Mouse (Mus musculus): Measurements from ENCODE around the gene Irf2bp2. TPM values are rescaled to one million over a fixed set of nuclear protein-coding genes. Genes with fewer than 3 reads are reported as not detected.

Gene Irf2bp2
- polyA plus RNA-seq, 1 experiment = 42.0 TPM

GRCm38 (mm10) chr8:126614062-126614739, 20.4 kb upstream of the Irf2bp2 start:
- H3K27ac ChIP-seq (ENCODE audit: insufficient read depth, low read length) = no peak overlapping the region
- TF ChIP-seq CTCF (IDR thresholded peaks at IDR 0.05; ENCODE audit: borderline replicate concordance, insufficient read depth, low read depth, low read length) = no peak
- TF ChIP-seq POLR2A (IDR thresholded peaks at IDR 0.05; ENCODE audit: borderline replicate concordance, insufficient read depth, low read length) = no peak
- no peaks in the 10 kb centered on the region for H3K27me3 ChIP-seq (ENCODE audit: control insufficient read depth, insufficient read depth, low read length)
- no peak for DNase-seq
- H3K4me1 ChIP-seq (ENCODE audit: control insufficient read depth, insufficient read depth, low read length) = peaks cover 2% of the 10 kb centered on the region; the same call in 1 of the 2 replicates
- H3K4me3 ChIP-seq (replicated peaks; ENCODE audit: insufficient read depth, low read depth, low read length) = no peak overlapping the region
- WGBS = 84% methylated on average over 8 of the region's 8 CpGs

- Histone ChIP-seq H3K4me3 (replicated peaks; ENCODE audit: insufficient read depth, low read depth, low read length) (no peak overlapping the region), H3K27me3 (ENCODE audit: control insufficient read depth, insufficient read depth, low read length) (no peaks in the 10 kb centered on the region), H3K27ac (ENCODE audit: insufficient read depth, low read length) (no peak overlapping the region), H3K4me1 (ENCODE audit: control insufficient read depth, insufficient read depth, low read length) (peaks cover 2% of the 10 kb centered on the region; the same call in 1 of the 2 replicates)
- DNase-seq = no peak
- WGBS = 82% methylated on average over 5 of the region's 5 CpGs
- TF ChIP-seq POLR2A (IDR thresholded peaks at IDR 0.05; ENCODE audit: borderline replicate concordance, insufficient read depth, low read length) (no peak), CTCF (IDR thresholded peaks at IDR 0.05; ENCODE audit: borderline replicate concordance, insufficient read depth, low read depth, low read length) (no peak)
Observed at GRCm38 (mm10) chr8:126613143-126613542, 19.4 kb upstream of the Irf2bp2 start.

- H3K27ac ChIP-seq (ENCODE audit: insufficient read depth, low read length) = no peak overlapping the region
- TF ChIP-seq POLR2A (IDR thresholded peaks at IDR 0.05; ENCODE audit: borderline replicate concordance, insufficient read depth, low read length) (no peak), CTCF (IDR thresholded peaks at IDR 0.05; ENCODE audit: borderline replicate concordance, insufficient read depth, low read depth, low read length) (no peak)
- 100% methylated on average over 3 of the region's 3 CpGs for WGBS
- no peak overlapping the region for H3K4me3 ChIP-seq (replicated peaks; ENCODE audit: insufficient read depth, low read depth, low read length)
- DNase-seq = no peak
- H3K27me3 ChIP-seq (ENCODE audit: control insufficient read depth, insufficient read depth, low read length) = no peaks in the 10 kb centered on the region
- peaks cover 2% of the 10 kb centered on the region; the same call in 1 of the 2 replicates for H3K4me1 ChIP-seq (ENCODE audit: control insufficient read depth, insufficient read depth, low read length)
Observed at GRCm38 (mm10) chr8:126612739-126613138, 19.0 kb upstream of the Irf2bp2 start.

- Histone ChIP-seq H3K4me1 (ENCODE audit: control insufficient read depth, insufficient read depth, low read length) (peaks cover 2% of the 10 kb centered on the region; the same call in 1 of the 2 replicates), H3K27ac (ENCODE audit: insufficient read depth, low read length) (no peak overlapping the region), H3K27me3 (ENCODE audit: control insufficient read depth, insufficient read depth, low read length) (no peaks in the 10 kb centered on the region), H3K4me3 (replicated peaks; ENCODE audit: insufficient read depth, low read depth, low read length) (no peak overlapping the region)
- TF ChIP-seq CTCF (IDR thresholded peaks at IDR 0.05; ENCODE audit: borderline replicate concordance, insufficient read depth, low read depth, low read length) (no peak), POLR2A (IDR thresholded peaks at IDR 0.05; ENCODE audit: borderline replicate concordance, insufficient read depth, low read length) (no peak)
- DNase-seq = no peak
- WGBS = 13% methylated on average over 3 of the region's 3 CpGs
Observed at GRCm38 (mm10) chr8:126610713-126611112, 16.9 kb upstream of the Irf2bp2 start.

GRCm38 (mm10) chr8:126609556-126610263, 15.9 kb upstream of the Irf2bp2 start:
- H3K4me1 ChIP-seq (ENCODE audit: control insufficient read depth, insufficient read depth, low read length) = peaks cover 2% of the 10 kb centered on the region; the same call in 1 of the 2 replicates
- no peaks in the 10 kb centered on the region for H3K27me3 ChIP-seq (ENCODE audit: control insufficient read depth, insufficient read depth, low read length)
- no peak overlapping the region for H3K4me3 ChIP-seq (replicated peaks; ENCODE audit: insufficient read depth, low read depth, low read length)
- no peak for DNase-seq
- WGBS = 93% methylated on average over 11 of the region's 11 CpGs
- H3K27ac ChIP-seq (ENCODE audit: insufficient read depth, low read length) = no peak overlapping the region
- TF ChIP-seq POLR2A (IDR thresholded peaks at IDR 0.05; ENCODE audit: borderline replicate concordance, insufficient read depth, low read length) (no peak), CTCF (IDR thresholded peaks at IDR 0.05; ENCODE audit: borderline replicate concordance, insufficient read depth, low read depth, low read length) (no peak)

- Histone ChIP-seq H3K27ac (ENCODE audit: insufficient read depth, low read length) (no peak overlapping the region; the same call in 1 of the 2 replicates), H3K4me1 (ENCODE audit: control insufficient read depth, insufficient read depth, low read length) (no peaks in the 10 kb centered on the region), H3K4me3 (replicated peaks; ENCODE audit: insufficient read depth, low read depth, low read length) (no peak overlapping the region), H3K27me3 (ENCODE audit: control insufficient read depth, insufficient read depth, low read length) (no peaks in the 10 kb centered on the region)
- DNase-seq = no peak
- WGBS = 67% methylated on average over 8 of the region's 8 CpGs
- TF ChIP-seq CTCF (IDR thresholded peaks at IDR 0.05; ENCODE audit: borderline replicate concordance, insufficient read depth, low read depth, low read length) (no peak), POLR2A (IDR thresholded peaks at IDR 0.05; ENCODE audit: borderline replicate concordance, insufficient read depth, low read length) (no peak)
Observed at GRCm38 (mm10) chr8:126603241-126603947, 9.6 kb upstream of the Irf2bp2 start.

GRCm38 (mm10) chr8:126602641-126603040, 8.9 kb upstream of the Irf2bp2 start:
- no peaks in the 10 kb centered on the region for H3K4me1 ChIP-seq (ENCODE audit: control insufficient read depth, insufficient read depth, low read length)
- TF ChIP-seq POLR2A (IDR thresholded peaks at IDR 0.05; ENCODE audit: borderline replicate concordance, insufficient read depth, low read length) (no peak), CTCF (IDR thresholded peaks at IDR 0.05; ENCODE audit: borderline replicate concordance, insufficient read depth, low read depth, low read length) (no peak)
- H3K4me3 ChIP-seq (replicated peaks; ENCODE audit: insufficient read depth, low read depth, low read length) = no peak overlapping the region
- no peaks in the 10 kb centered on the region for H3K27me3 ChIP-seq (ENCODE audit: control insufficient read depth, insufficient read depth, low read length)
- 71% methylated on average over 8 of the region's 8 CpGs for WGBS
- H3K27ac ChIP-seq (ENCODE audit: insufficient read depth, low read length) = no peak overlapping the region; the same call in 1 of the 2 replicates
- no peak for DNase-seq
